Mouse (Mus musculus) hindbrain, embryonic 13.5 days (tissue): Measurements from ENCODE around the gene Dido1. TPM values are rescaled to one million over a fixed set of nuclear protein-coding genes. Genes with fewer than 3 reads are reported as not detected.
A peak's percentile ranks its signal among the peaks of the same experiment; 100 is the strongest.

Source experiments
- ATAC-seq: fragments of 200-750 bp; cut with Nextera tagmentation; 2 replicates; pipeline ENCODE4 v1.8.0; 2017; ENCODE audit warnings: moderate TSS enrichment; ENCODE audit not compliant: low FRiP score
- H3K27ac ChIP-seq: fragments of 300-500 bp; sonication (generic); 2 replicates; pipeline ENCODE4 v1.5.1; 2015; ENCODE audit warnings: inconsistent platforms, mild to moderate bottlenecking, moderate library complexity
- H3K27me3 ChIP-seq: fragments of 300-500 bp; sonication (generic); 2 replicates; pipeline ENCODE4 v1.6.1; 2015; ENCODE audit warnings: mild to moderate bottlenecking, inconsistent platforms
- H3K36me3 ChIP-seq: fragments of 300-500 bp; sonication (generic); 2 replicates; pipeline ENCODE4 v1.6.1; 2015; ENCODE audit warnings: mild to moderate bottlenecking, inconsistent platforms
- H3K4me1 ChIP-seq: fragments of 300-500 bp; sonication (generic); replicated peaks from 2 replicates; pipeline ENCODE4 v1.6.1; 2015; ENCODE audit warnings: inconsistent platforms
- H3K4me2 ChIP-seq: fragments of 300-500 bp; sonication (generic); 2 replicates; pipeline ENCODE4 v1.6.1; 2015; ENCODE audit warnings: inconsistent platforms, mild to moderate bottlenecking, moderate library complexity
- H3K4me3 ChIP-seq: fragments of 300-500 bp; sonication (generic); 2 replicates; pipeline ENCODE4 v1.5.1; 2015; ENCODE audit warnings: mild to moderate bottlenecking, inconsistent platforms
- H3K9ac ChIP-seq: fragments of 300-500 bp; sonication (generic); 2 replicates; pipeline ENCODE4 v1.6.1; 2015; ENCODE audit warnings: mild to moderate bottlenecking, inconsistent platforms
- H3K9me3 ChIP-seq: fragments of 300-500 bp; sonication (generic); 2 replicates; pipeline ENCODE4 v1.6.1; 2016; ENCODE audit warnings: inconsistent platforms
- WGBS: fragments of 180-500 bp; shearing (Covaris S2); methylation state at CpG from one replicate; pipeline ENCODE4 v1.1.7; 2015; 5-methylcytosine and 5-hydroxymethylcytosine counted together
- polyA plus RNA-seq: library from polyadenylated mRNA; unstranded; fragments of >200 nt; fragmentation: Nextera tagmentation; extraction: Ambion mirVana; gene quantifications from 2 replicates; pipeline ENCODE4 v1.2.1, GENCODE M21; 2015

The Dido1 gene
- 27.6 and 29.7 TPM in 2 replicates for polyA plus RNA-seq

GRCm38 (mm10) chr2:180709923-180710272 lies at the start of gene Dido1, which contains the start of gene Gid8:
Gene Dido1 (minus strand): TSS chr2:180709999.
Gene Gid8 (plus strand): TSS chr2:180710117.
- peak within 1 kb of the TSS; percentile 90 for H3K27ac ChIP-seq
- peak within 1 kb of the TSS; percentile 94 for H3K4me2 ChIP-seq
- WGBS = under 1% methylated on average over 37 of the region's 43 CpGs
- H3K27me3 ChIP-seq = no peaks in the 10 kb centered on the region
- H3K4me3 ChIP-seq = peak within 1 kb of the TSS; percentile 85
- ATAC-seq = peak; percentile 95
- peaks cover 20% of the 10 kb centered on the region for H3K36me3 ChIP-seq
- peaks cover 22% of the 10 kb centered on the region for H3K4me1 ChIP-seq
- peak within 1 kb of the TSS; percentile 95 for H3K9ac ChIP-seq
- no peaks in the 10 kb centered on the region for H3K9me3 ChIP-seq

- no peaks in the 10 kb centered on the region for H3K9me3 ChIP-seq
- WGBS = 16% methylated on average over 15 of the region's 15 CpGs
- H3K36me3 ChIP-seq = no peaks in the 10 kb centered on the region
- H3K4me2 ChIP-seq = 0 out of 2 replicates have a peak overlapping the region, but pooled peaks have one; percentile 23
- peak overlapping the region; percentile 71 for H3K27ac ChIP-seq
- peaks cover 46% of the 10 kb centered on the region for H3K4me1 ChIP-seq
- peak overlapping the region; percentile 39 for H3K9ac ChIP-seq
- no peak overlapping the region for H3K4me3 ChIP-seq
- H3K27me3 ChIP-seq = peaks cover 25% of the 10 kb centered on the region
- peak; percentile 77 for ATAC-seq
These were observed 48.9 kb upstream of the Dido1 start for GRCm38 (mm10) chr2:180758513-180759263.

DNA sequence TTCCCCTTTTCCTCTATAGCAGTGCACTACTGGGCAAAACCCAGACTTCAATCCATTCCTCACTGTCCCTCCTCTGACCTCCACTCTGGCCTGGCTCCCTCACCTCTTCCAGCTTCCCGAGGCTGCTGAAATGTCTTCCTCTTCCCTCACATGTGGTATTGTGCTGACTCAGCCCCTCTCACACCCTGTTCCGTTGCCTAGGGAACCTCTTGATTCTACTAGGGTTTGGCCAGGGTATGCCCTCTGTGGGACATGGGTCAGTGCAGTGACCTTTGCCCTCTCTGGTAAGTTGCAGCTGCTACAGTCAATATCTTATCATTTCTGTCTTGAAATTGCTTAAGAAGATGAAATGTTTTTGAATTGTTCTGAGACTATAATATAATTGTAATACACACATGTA lies 47.0 kb upstream of the Dido1 start:
- no peak for ATAC-seq
- no peaks in the 10 kb centered on the region for H3K36me3 ChIP-seq
- H3K27ac ChIP-seq = no peak overlapping the region
- H3K4me3 ChIP-seq = no peak overlapping the region
- peaks cover 46% of the 10 kb centered on the region for H3K4me1 ChIP-seq
- H3K9me3 ChIP-seq = no peaks in the 10 kb centered on the region
- H3K27me3 ChIP-seq = peaks cover 27% of the 10 kb centered on the region
- H3K9ac ChIP-seq = no peak overlapping the region
- H3K4me2 ChIP-seq = no peak overlapping the region
- 8% methylated on average over 2 of the region's 2 CpGs for WGBS

- Histone ChIP-seq H3K4me3 (no peak overlapping the region), H3K36me3 (no peaks in the 10 kb centered on the region), H3K4me1 (peaks cover 46% of the 10 kb centered on the region), H3K27ac (no peak overlapping the region), H3K9me3 (no peaks in the 10 kb centered on the region), H3K9ac (no peak overlapping the region), H3K4me2 (no peak overlapping the region), H3K27me3 (peaks cover 27% of the 10 kb centered on the region)
- no peak for ATAC-seq
- 6% methylated on average over 8 of the region's 8 CpGs for WGBS
These were observed 46.1 kb upstream of the Dido1 start for GRCm38 (mm10) chr2:180755896-180756295.

DNA sequence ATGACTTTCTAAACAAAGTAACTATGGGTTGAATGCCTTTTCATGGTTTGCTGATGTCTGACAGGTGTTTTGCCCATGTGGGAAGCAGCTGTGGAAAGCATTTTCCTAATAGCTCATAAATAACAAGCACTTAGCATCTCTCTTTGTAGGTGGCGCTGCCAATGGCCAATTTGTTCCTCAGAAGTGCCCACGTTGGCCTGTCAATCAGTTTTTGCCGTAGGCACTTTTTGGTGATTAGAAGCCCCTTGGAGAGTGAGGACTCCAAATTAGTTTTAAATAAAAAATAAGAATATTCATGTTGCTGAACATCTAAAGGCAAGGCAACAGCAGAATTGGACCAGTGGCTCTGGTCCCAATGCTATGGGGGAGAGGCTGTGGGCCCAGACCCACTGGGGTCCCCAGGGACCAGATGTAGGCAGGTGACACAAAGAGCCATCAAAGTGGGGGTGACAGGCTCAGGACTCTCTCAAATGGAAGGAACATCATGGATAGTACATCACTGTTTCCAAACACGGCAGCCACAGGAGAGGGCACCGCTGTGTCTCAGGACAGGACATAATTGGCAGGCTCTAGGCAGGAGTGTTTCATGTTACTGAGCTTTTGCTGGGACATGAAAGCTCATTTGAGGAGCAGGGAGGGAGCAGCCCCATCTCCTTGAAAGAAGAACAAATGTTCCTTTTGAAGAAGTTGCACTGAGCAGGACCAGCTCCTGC lies 45.3 kb upstream of the Dido1 start:
- Histone ChIP-seq H3K4me3 (no peak overlapping the region), H3K4me1 (peaks cover 46% of the 10 kb centered on the region), H3K9me3 (no peaks in the 10 kb centered on the region), H3K27me3 (peaks cover 27% of the 10 kb centered on the region), H3K27ac (no peak overlapping the region), H3K4me2 (no peak overlapping the region), H3K9ac (no peak overlapping the region), H3K36me3 (no peaks in the 10 kb centered on the region)
- WGBS = 51% methylated on average over 5 of the region's 5 CpGs
- ATAC-seq = no peak

GRCm38 (mm10) chr2:180748904-180749303 lies 39.1 kb upstream of the Dido1 start:
- Histone ChIP-seq H3K4me1 (peaks cover 16% of the 10 kb centered on the region), H3K4me2 (no peak overlapping the region), H3K9ac (no peak overlapping the region), H3K27ac (no peak overlapping the region), H3K9me3 (no peaks in the 10 kb centered on the region), H3K27me3 (peaks cover 24% of the 10 kb centered on the region), H3K4me3 (no peak overlapping the region), H3K36me3 (no peaks in the 10 kb centered on the region)
- no peak for ATAC-seq
- WGBS = 63% methylated on average over 5 of the region's 5 CpGs

DNA sequence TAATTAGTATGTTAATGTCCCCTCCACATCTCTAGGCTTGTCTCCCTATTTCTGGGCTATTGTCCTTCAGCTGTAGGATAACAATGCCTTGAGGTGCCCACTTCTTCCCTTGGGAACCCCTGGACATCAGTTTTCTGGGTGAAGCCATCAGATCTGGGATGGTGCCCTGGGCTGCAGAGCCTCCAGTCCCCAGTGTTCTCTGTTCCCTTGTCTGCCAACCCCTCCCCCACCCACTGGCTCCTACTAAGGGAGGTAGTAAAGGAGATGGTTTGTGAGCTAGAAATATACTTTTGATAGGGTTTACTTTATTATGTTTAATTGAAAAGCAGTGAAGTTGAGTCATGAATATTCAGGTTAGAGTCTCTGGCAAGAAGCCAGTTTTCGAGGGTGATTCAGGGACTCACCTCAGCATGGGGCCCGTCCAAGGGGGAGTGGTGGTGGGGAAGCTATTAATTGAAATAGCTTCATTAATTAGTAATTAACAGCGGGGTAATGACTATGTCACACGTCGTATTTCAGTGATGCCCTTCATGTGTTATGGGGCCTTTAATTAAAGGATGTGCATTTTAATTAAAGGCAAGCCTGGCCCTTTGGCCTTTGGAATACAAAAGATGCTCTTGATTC lies 36.9 kb upstream of the Dido1 start:
- 19% methylated on average over 5 of the region's 5 CpGs for WGBS
- Histone ChIP-seq H3K4me3 (no peak overlapping the region), H3K4me2 (no peak overlapping the region), H3K36me3 (no peaks in the 10 kb centered on the region), H3K4me1 (peaks cover 16% of the 10 kb centered on the region), H3K9ac (no peak overlapping the region), H3K27ac (no peak overlapping the region), H3K27me3 (peaks cover 12% of the 10 kb centered on the region), H3K9me3 (no peaks in the 10 kb centered on the region)
- ATAC-seq = 0 out of 2 replicates have a peak, but pooled peaks have one; percentile 34

- Histone ChIP-seq H3K4me2 (no peak overlapping the region), H3K4me1 (peaks cover 16% of the 10 kb centered on the region), H3K9me3 (no peaks in the 10 kb centered on the region), H3K4me3 (no peak overlapping the region), H3K36me3 (no peaks in the 10 kb centered on the region), H3K9ac (no peak overlapping the region; the same call in 1 of the 2 replicates), H3K27ac (no peak overlapping the region), H3K27me3 (peaks cover 17% of the 10 kb centered on the region)
- ATAC-seq = peak; percentile 65
- WGBS = 32% methylated on average over 17 of the region's 17 CpGs
These were observed 35.6 kb upstream of the Dido1 start for GRCm38 (mm10) chr2:180745248-180745927.

DNA sequence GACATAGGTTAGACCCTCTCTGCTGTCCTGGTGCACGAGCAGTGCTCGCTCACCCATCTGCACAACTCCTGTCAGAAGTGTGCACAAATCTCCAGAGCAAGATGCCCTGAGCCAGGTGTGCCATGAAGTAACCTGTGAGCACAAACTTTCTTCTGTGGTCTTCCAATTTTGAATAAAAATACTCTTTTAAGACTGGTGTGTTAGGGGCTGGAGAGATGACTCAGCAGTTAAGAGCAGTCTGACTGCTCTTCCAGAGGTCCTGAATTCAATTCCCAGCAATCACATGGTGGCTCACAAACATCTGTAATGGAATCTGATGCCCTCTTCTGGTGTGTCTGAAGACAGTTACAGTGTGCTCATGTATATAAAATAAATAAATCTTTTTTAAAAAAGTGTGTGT lies 33.5 kb upstream of the Dido1 start:
- no peak overlapping the region for H3K27ac ChIP-seq
- peaks cover 15% of the 10 kb centered on the region for H3K27me3 ChIP-seq
- ATAC-seq = no peak
- H3K36me3 ChIP-seq = no peaks in the 10 kb centered on the region
- H3K9ac ChIP-seq = no peak overlapping the region
- 95% methylated on average over 2 of the region's 2 CpGs for WGBS
- H3K9me3 ChIP-seq = no peaks in the 10 kb centered on the region
- H3K4me1 ChIP-seq = peaks cover 16% of the 10 kb centered on the region
- H3K4me3 ChIP-seq = no peak overlapping the region
- no peak overlapping the region for H3K4me2 ChIP-seq

GRCm38 (mm10) chr2:180742820-180743219 lies 33.0 kb upstream of the Dido1 start:
- H3K4me3 ChIP-seq = no peak overlapping the region
- H3K4me2 ChIP-seq = no peak overlapping the region
- no peaks in the 10 kb centered on the region for H3K36me3 ChIP-seq
- no peak overlapping the region for H3K27ac ChIP-seq
- 88% methylated on average over 6 of the region's 6 CpGs for WGBS
- ATAC-seq = no peak
- H3K9ac ChIP-seq = no peak overlapping the region
- peaks cover 15% of the 10 kb centered on the region for H3K27me3 ChIP-seq
- H3K9me3 ChIP-seq = no peaks in the 10 kb centered on the region
- peaks cover 16% of the 10 kb centered on the region for H3K4me1 ChIP-seq

DNA sequence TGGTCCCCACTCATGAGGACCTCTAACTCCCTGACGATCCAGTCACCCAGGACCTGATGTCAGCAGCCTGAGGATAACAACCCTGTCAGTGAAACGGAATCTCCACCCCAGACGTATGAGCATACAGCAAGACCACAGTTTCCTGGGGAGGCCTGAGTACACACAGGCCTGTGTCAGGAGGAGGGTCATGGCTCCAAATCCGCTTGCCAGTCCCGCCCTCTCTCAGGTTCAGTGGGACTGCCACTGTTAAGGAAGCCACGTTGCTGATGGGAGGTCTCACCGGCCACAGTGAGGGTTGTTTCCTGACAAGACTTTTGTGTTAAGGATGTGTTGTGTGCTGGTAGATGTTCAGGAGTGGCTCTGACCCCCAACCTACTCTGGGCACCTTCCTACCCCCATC lies 31.6 kb upstream of the Dido1 start:
- Histone ChIP-seq H3K4me1 (peaks cover 7% of the 10 kb centered on the region), H3K36me3 (no peaks in the 10 kb centered on the region), H3K4me3 (no peak overlapping the region), H3K27me3 (peaks cover 15% of the 10 kb centered on the region), H3K9me3 (no peaks in the 10 kb centered on the region), H3K27ac (no peak overlapping the region), H3K4me2 (no peak overlapping the region), H3K9ac (no peak overlapping the region)
- no peak for ATAC-seq
- WGBS = 81% methylated on average over 7 of the region's 7 CpGs

DNA sequence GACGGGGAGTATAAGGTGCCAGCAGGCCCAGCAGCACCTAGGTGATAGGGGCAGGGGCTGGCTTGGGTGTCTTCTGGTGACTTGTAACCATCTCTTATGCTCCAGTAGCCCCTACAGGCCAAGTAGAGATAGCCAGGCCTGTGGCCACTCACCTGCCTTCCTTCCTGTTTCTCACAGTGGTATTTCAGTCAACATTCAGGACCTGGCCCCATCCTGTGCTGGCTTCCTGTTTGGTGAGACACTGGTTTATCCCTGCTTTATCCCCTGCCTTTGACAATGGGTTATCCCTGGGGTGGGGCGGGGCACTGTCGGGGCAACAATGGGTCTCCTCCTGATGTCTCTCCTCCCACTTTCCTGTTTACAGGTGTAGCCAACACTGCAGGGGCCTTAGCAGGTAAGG lies 30.6 kb upstream of the Dido1 start:
- 35% methylated on average over 3 of the region's 3 CpGs for WGBS
- Histone ChIP-seq H3K4me3 (no peak overlapping the region), H3K4me2 (no peak overlapping the region), H3K9ac (no peak overlapping the region), H3K9me3 (no peaks in the 10 kb centered on the region), H3K36me3 (no peaks in the 10 kb centered on the region), H3K4me1 (no peaks in the 10 kb centered on the region), H3K27ac (no peak overlapping the region), H3K27me3 (peaks cover 15% of the 10 kb centered on the region)
- no peak for ATAC-seq
